Mouse (Mus musculus) midbrain, embryonic 14.5 days (tissue): Measurements from ENCODE around the gene Zfp84. TPM values are rescaled to one million over a fixed set of nuclear protein-coding genes. Genes with fewer than 3 reads are reported as not detected.

ENCODE experiments used
- microRNA counts: library from miRNA; unstranded; fragments of <30 nt; microRNA quantifications from one replicate; lab custom pipeline; 2016
- microRNA-seq: library from miRNA; unstranded; fragments of <30 nt; microRNA quantifications from one replicate; pipeline ENCODE4, GENCODE M21; 2016
- polyA plus RNA-seq: library from polyadenylated mRNA; unstranded; fragments of >200 nt; fragmentation: Nextera tagmentation; extraction: Ambion mirVana; gene quantifications from 2 replicates; pipeline ENCODE4 v1.2.1, GENCODE M21; 2014

Zfp84 gene
- polyA plus RNA-seq, 1 experiment from 2014 or later, result 21.0 TPM

MicroRNA genes within 50 kb of the gene (microRNA counts, 519-probe panel; counts per million panel counts)
- not detected for microRNA mmu-miR-1964 (lab: Ali Mortazavi, UCI)

Small RNAs within 50 kb of the gene (microRNA-seq; reads per million reads assigned to microRNA genes)
- 2.4 reads per million, percentile 15 among the genes with 10 or more reads in this experiment for gene Mir1964

Other genes with a start within 250 kb of the Zfp84 start
- 16.1 and 17.6 TPM in 2 replicates for gene Sipa1l3, start 249.9 kb upstream of the Zfp84 start, polyA plus RNA-seq
- gene Catsperg2, start 41.5 kb upstream of the Zfp84 start, polyA plus RNA-seq, result 0.55 and 0.77 TPM in 2 replicates
- 16.0 and 16.2 TPM in 2 replicates for gene Zfp30, start 15.4 kb downstream of the Zfp84 start, polyA plus RNA-seq
- gene Zfp790, start 47.6 kb downstream of the Zfp84 start, polyA plus RNA-seq, result 20.6 and 35.1 TPM in 2 replicates
- gene Zfp940, start 85.1 kb downstream of the Zfp84 start, polyA plus RNA-seq, result 13.7 and 16.5 TPM in 2 replicates
- 23.9 and 25.4 TPM in 2 replicates for gene Zfp420, start 91.4 kb downstream of the Zfp84 start, polyA plus RNA-seq
- 13.8 and 17.5 TPM in 2 replicates for gene Zfp27, start 138.0 kb downstream of the Zfp84 start, polyA plus RNA-seq
- gene Zfp383, start 139.7 kb downstream of the Zfp84 start, polyA plus RNA-seq, result 7.0 and 12.3 TPM in 2 replicates
- gene Zfp74, start 185.5 kb downstream of the Zfp84 start, polyA plus RNA-seq, result 16.3 and 22.1 TPM in 2 replicates
- 3.3 and 5.5 TPM in 2 replicates for gene Zfp568, start 215.4 kb downstream of the Zfp84 start, polyA plus RNA-seq